Mouse (Mus musculus) bone marrow, adult 2 months (tissue): ENCODE measurements around the gene Lrrc10. TPM values are rescaled to one million over a fixed set of nuclear protein-coding genes. Genes with fewer than 3 reads are reported as not detected.
"Not testable (repeated sequence)": the region's sequence is repeated elsewhere in the genome, so short reads cannot be mapped to it uniquely, and the experiment has no call there.

Experiments
- H3K27ac ChIP-seq: fragments of 200-500 bp; 2 replicates; pipeline ENCODE4 v1.5.1; 2012; ENCODE audit warnings: low read depth, mild to moderate bottlenecking, control low read depth, inconsistent platforms, low read length; ENCODE audit not compliant: control insufficient read depth, poor library complexity, insufficient read depth
- H3K4me1 ChIP-seq: fragments of 200-500 bp; 2 replicates; pipeline ENCODE4 v1.6.1; 2011; ENCODE audit warnings: low read length; ENCODE audit not compliant: control insufficient read depth, insufficient read depth
- H3K4me3 ChIP-seq: fragments of 200-500 bp; replicated peaks from 2 replicates; pipeline ENCODE3; 2011; ENCODE audit warnings: mild to moderate bottlenecking, low read depth, low read length, control low read depth; ENCODE audit not compliant: control insufficient read depth
- CTCF ChIP-seq: fragments of 200-500 bp; IDR thresholded peaks from 2 replicates; pipeline ENCODE4 v1.5.1; 2011; ENCODE audit warnings: low read length, control low read depth; ENCODE audit not compliant: control insufficient read depth, insufficient read depth
- POLR2A ChIP-seq: fragments of 200-500 bp; IDR thresholded peaks from 2 replicates; pipeline ENCODE4 v1.6.1; 2011; ENCODE audit warnings: low read depth, mild to moderate bottlenecking, control low read depth, low read length, borderline replicate concordance; ENCODE audit not compliant: control insufficient read depth
- WGBS: fragments of 180-500 bp; shearing (Covaris S2); methylation state at CpG from one replicate; pipeline ENCODE4 v1.1.7; 2018; 5-methylcytosine and 5-hydroxymethylcytosine counted together
- polyA plus RNA-seq: library from polyadenylated mRNA; stranded (reverse); fragments of >200 nt; gene quantifications from 2 replicates; pipeline ENCODE4 v1.2.4, GENCODE M21; 2011; ENCODE audit warnings: low replicate concordance; ENCODE audit not compliant: missing spikeins, insufficient read depth, insufficient read length

Gene Lrrc10
- polyA plus RNA-seq, 1 experiment: not detected

DNA sequence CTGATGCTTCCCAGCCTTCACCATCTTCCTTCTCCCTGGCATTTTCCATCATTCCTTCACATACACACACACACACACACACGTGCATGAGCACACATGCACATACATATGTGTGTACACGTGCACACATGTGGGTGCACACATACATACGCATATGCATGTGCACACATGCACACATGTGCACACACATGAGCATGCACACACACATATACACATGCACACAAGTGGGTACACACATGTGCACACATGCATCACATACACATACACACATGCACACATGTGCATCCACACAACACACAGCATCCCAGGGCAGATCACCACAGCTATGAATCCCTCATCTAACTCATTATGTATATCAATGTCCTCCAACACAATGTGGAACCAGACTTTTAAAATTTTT, 14.0 kb upstream of the Lrrc10 start:
- TF ChIP-seq POLR2A: no peak
- TF ChIP-seq CTCF: no peak
- Histone ChIP-seq H3K27ac (no peak overlapping the region), H3K4me3 (no peak overlapping the region), H3K4me1 (0 out of 2 replicates have a peak, but pooled peaks cover 1% of the 10 kb centered on the region)
- WGBS: 79% methylated on average over 3 of the region's 3 CpGs

DNA sequence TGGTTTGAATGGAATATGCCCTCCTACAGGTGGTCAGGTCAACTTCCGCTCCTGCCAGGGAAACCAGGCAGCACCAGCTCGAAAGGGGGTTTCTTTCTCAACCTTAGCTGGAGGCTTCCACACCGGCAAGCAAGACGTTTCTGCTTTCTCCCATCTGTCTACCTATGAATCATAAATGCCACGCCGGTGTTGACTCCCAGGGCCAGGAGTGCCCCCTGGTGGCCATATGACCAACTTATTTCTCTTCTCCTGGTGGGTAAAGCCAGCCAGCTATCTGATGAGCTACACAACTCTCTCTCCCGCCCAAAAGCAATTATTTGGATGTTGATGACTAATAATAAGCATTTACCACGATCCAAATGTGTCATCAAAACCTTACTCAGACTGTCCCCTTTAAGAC, 11.4 kb upstream of the Lrrc10 start:
- H3K4me3 ChIP-seq: no peak overlapping the region
- H3K4me1 ChIP-seq: 0 out of 2 replicates have a peak, but pooled peaks cover 1% of the 10 kb centered on the region
- TF ChIP-seq CTCF (peak; percentile 79), POLR2A (no peak)
- no peak overlapping the region for H3K27ac ChIP-seq
- 5% methylated on average over 8 of the region's 8 CpGs for WGBS

DNA sequence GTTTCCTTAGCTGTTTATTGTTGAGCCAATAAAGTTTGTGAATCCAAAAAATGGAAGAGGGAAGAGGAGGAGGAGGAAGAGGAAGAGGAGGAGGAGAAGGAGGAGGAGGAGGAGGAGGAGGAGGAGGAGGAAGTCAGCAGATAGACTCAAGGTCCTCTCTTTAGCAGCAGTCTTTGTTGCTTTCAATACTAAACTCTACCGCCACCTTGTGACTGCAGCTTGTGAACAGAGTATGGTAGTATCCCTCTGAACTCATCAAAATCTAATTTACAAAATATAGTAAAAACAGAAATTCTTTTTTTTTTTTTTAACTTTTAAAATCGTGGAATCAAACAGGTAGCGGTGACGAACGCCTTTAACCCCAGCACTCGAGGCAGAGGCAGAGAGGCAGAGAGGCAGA, 4.8 kb upstream of the Lrrc10 start:
- H3K4me3 ChIP-seq: no peak overlapping the region
- no peaks in the 10 kb centered on the region; the same call in 1 of the 2 replicates for H3K4me1 ChIP-seq
- no peak for TF ChIP-seq POLR2A
- no peak for TF ChIP-seq CTCF
- H3K27ac ChIP-seq: no peak overlapping the region
- 67% methylated on average over 6 of the region's 6 CpGs for WGBS

DNA sequence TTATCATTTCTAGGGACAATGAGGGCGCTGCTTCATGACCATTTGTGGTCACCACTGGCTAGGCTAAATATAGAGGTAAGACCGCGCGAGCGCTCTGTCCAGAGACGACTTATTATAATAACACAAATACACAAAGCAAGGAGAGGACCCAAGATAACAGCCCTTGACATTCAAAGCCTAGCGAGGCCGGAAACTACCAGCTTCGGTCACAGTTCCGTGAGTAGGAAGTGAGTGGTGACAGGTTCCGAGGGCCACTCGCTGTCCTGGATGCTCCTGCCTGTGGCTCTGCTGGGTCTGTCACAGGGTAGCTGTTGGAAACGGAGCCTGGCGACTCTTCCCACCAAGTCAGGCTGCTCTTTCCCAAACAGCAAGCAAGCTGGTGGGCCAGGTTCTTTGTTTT, 2.8 kb upstream of the Lrrc10 start:
- Histone ChIP-seq H3K4me3 (no peak overlapping the region), H3K4me1 (no peaks in the 10 kb centered on the region; the same call in 1 of the 2 replicates), H3K27ac (no peak overlapping the region)
- 62% methylated on average over 14 of the region's 14 CpGs for WGBS
- TF ChIP-seq POLR2A (no peak), CTCF (no peak)

DNA sequence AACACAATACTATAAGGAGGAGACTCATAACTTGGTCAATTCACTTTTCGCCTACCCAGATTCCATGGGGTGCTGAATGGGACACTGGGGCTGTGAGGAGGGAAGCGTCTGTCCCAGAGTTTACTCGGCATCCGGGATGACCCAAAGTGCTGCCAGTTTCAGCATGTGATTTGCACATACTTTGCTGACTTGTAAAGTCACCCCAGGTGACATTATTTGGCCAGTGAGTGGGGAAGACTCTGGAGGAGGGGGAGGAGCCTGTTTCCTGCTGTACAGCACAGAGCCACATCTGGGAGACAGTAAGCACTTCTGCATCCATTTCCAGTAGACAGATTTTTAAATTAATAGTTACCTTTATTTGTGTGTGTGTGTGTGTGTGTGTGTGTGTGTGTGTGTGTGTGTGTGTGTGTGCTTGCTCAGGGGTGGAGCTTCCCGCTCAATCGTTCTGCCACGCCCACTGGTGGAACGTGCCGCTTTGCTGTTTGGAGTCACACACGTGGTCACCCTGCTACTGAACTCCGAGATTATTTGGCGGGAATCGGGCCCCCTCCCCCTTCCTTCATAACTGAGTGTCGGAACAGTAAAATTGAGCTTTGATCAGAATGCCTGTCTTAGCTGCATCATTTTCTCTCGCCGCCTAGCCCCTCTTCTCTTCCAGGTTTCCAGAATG, 1.5 kb upstream of the Lrrc10 start:
- H3K27ac ChIP-seq, H3K4me1 ChIP-seq, H3K4me3 ChIP-seq: not testable (repeated sequence)
- 39% methylated on average over 16 of the region's 16 CpGs for WGBS

DNA sequence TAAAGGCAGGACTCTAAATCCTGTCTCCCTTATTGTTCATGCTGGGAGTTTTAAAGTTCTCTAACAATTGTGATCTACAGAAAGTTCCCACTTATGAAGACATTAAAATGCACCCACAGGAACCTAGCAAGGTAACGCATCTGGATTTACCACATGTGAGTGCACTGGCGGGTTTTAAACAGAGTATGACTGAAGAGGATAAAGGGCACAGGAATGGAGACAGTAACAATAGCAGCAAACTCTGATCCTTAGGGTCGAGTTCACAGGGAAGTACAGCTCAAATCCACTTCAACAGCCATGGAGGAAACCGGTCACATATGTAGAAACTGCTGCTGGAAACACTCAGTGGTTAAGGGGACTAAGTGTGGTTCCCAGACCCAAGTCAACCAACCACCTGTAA, 4.1 kb downstream of the Lrrc10 start:
- H3K4me1 ChIP-seq: no peaks in the 10 kb centered on the region; the same call in 1 of the 2 replicates
- no peak for TF ChIP-seq POLR2A
- no peak for TF ChIP-seq CTCF
- 75% methylated on average over 4 of the region's 4 CpGs for WGBS

DNA sequence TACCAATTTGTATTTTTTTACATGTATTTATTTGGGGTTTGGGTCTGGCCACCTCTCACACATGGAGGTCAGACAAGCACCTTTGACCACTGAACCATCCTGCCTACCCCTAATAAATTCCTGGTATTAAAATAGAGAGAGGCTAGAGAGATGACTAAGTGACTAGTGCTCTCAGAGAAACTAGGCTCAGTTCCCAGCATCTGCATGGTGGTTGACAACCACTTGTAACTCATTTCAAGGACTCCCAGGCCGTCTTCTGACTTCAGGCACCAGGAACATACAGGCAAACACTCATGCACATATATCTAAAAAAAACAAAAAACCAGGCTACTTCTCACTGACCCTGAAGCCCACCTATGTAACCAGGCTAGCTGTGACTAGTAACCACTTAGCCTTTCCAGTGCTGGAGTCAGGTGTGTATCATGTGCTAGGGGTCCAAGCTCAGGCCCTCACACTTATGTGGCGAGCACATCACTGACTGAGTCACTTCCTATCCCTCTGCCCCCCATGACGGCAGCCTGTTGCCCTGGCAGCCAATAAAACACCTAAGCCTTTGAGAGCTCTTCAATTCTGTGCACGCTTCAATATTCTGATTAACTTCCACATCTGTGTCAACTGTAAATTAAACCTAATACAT, 4.9 kb downstream of the Lrrc10 start:
- no peak overlapping the region for H3K4me3 ChIP-seq
- no peaks in the 10 kb centered on the region for H3K4me1 ChIP-seq
- no peak for TF ChIP-seq CTCF
- TF ChIP-seq POLR2A: no peak
- 67% methylated on average over 4 of the region's 4 CpGs for WGBS
- no peak overlapping the region for H3K27ac ChIP-seq

More for the DNA sequence above, 4.1 kb downstream of the Lrrc10 start:
- Histone ChIP-seq H3K4me3 (no peak overlapping the region), H3K27ac (no peak overlapping the region)

DNA sequence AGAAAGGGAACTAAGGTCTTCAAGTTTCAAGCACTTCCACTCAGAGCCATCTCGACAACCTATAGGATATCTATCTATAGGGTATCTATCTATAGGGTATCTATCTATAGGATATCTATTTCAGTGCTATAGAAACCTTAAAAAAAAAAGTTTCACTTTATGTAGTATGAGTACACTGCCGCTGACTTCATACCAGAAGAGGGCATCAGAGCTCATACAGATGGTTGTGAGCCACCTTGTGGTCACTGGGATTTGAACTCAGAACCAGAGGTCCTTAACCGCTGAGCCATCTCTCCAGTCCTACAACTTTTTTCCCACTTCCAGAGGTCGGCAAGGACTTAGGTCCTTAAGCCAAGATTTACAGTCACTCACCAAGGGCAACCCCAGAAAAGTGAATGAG, 10.5 kb downstream of the Lrrc10 start:
- no peak overlapping the region for H3K27ac ChIP-seq
- H3K4me1 ChIP-seq: no peaks in the 10 kb centered on the region
- WGBS: 87% methylated on average over 4 of the region's 4 CpGs
- no peak overlapping the region for H3K4me3 ChIP-seq
- TF ChIP-seq POLR2A: no peak
- TF ChIP-seq CTCF: no peak
